Mouse (Mus musculus) midbrain, embryonic 14.5 days (tissue): ENCODE measurements around the gene Camkk1. TPM values are rescaled to one million over a fixed set of nuclear protein-coding genes. Genes with fewer than 3 reads are reported as not detected.

Source experiments
- ATAC-seq: fragments of 200-750 bp; cut with Nextera tagmentation; 2 replicates; pipeline ENCODE4 v1.8.0; 2017; ENCODE audit warnings: moderate number of reproducible peaks, moderate library complexity; ENCODE audit not compliant: low FRiP score, low TSS enrichment
- DNase-seq: peaks from one replicate; pipeline ENCODE4 v3.0.0-alpha.2; 2015
- H3K27ac ChIP-seq: fragments of 300-500 bp; sonication (generic); replicated peaks from 2 replicates; pipeline ENCODE4 v1.5.1; 2014; ENCODE audit warnings: mild to moderate bottlenecking, low read depth, low read length, moderate library complexity
- H3K27me3 ChIP-seq: fragments of 300-500 bp; sonication (generic); 2 replicates; pipeline ENCODE4 v1.6.1; 2014; ENCODE audit warnings: low read length, control low read depth, mixed read lengths; ENCODE audit not compliant: control insufficient read depth, insufficient read depth
- H3K36me3 ChIP-seq: fragments of 300-500 bp; sonication (generic); 2 replicates; pipeline ENCODE4 v1.6.1; 2014; ENCODE audit warnings: low read length, control low read depth; ENCODE audit not compliant: control insufficient read depth, insufficient read depth
- H3K4me1 ChIP-seq: fragments of 300-500 bp; sonication (generic); 2 replicates; pipeline ENCODE4 v1.6.1; 2014; ENCODE audit warnings: mild to moderate bottlenecking, antibody characterized with exemption, low read length, control low read depth; ENCODE audit not compliant: control insufficient read depth, insufficient read depth
- H3K4me2 ChIP-seq: fragments of 300-500 bp; sonication (generic); 2 replicates; pipeline ENCODE4 v1.6.1; 2014; ENCODE audit warnings: mild to moderate bottlenecking, low read length, moderate library complexity
- H3K4me3 ChIP-seq: fragments of 300-500 bp; sonication (generic); replicated peaks from 2 replicates; pipeline ENCODE4 v1.5.1; 2014; ENCODE audit warnings: low read depth, low read length
- H3K9ac ChIP-seq: fragments of 300-500 bp; sonication (generic); replicated peaks from 2 replicates; pipeline ENCODE4 v1.6.1; 2014; ENCODE audit warnings: mild to moderate bottlenecking, low read length, moderate library complexity
- H3K9me3 ChIP-seq: fragments of 300-500 bp; sonication (generic); 2 replicates; pipeline ENCODE4 v1.6.1; 2016; ENCODE audit warnings: low read length, control low read depth, mixed read lengths; ENCODE audit not compliant: control insufficient read depth
- WGBS: fragments of 180-500 bp; shearing (Covaris S2); extraction: QIAGEN DNeasy Blood & Tissue Kit; methylation state at CpG from one replicate; pipeline ENCODE4 v1.1.7; 2014; 5-methylcytosine and 5-hydroxymethylcytosine counted together
- polyA plus RNA-seq: library from polyadenylated mRNA; unstranded; fragments of >200 nt; fragmentation: Nextera tagmentation; extraction: Ambion mirVana; gene quantifications from 2 replicates; pipeline ENCODE4 v1.2.1, GENCODE M21; 2014

The Camkk1 gene
- polyA plus RNA-seq, 1 experiment from 2014 or later: 11.0 TPM

DNA sequence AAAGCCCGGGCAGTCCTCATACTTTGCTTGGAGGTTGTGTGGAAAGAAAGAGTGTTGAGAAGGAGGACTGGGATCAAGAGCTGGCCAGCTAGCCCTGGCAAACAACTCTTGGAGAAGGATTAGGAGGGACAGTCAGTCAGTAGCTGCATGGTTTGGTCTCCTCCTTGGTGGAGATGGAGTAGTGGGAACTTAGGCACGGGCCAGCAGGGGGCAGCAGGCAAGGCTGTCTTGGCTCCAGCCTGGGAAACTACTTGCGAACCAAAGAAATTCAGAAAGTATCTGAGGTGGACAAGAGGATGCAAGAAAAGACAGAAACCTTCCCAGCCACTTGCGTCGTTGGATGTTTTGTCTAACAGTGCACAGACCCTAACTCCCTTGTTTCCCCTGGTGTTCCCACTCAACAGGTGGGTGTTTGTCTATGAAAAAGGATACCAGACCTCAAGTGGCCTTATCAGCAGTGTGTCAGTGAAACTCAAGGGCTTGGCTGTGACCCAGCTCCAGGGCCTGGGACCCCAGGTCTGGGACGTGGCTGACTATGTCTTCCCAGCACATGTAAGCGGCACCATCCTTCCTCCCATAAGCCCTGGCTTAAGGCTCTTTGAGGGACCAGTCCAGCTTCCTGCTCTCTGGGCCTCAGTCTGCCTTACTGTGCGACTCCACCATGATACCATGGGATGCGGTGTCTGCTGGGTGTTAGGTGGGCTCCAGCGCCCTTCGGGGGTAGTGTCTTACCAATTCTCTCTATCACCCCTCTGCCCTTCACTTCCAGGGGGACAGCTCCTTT lies 10.9 kb upstream of the Camkk1 start:
- Histone ChIP-seq H3K4me2 (no peak overlapping the region), H3K9me3 (no peaks in the 10 kb centered on the region)
- ATAC-seq: no peak

DNA sequence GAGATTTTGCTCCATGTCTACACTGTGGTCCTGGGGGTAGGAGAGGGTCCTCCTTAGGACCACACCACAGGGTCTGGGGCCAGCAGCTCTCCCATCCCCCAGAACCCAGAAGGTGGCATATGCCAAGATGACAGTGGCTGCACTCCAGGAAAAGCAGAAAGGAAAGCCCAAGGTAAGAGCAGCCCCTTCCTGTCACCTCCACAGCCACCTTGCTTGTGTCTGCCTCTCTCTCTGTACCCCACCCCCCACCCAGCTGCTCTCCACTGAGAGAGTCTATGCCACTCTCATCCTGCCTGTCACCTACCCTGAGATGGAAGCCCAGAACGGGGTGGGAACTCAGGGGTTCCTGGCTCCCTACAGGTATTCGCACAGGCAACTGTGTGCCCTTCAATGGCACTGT lies 10.0 kb upstream of the Camkk1 start:
- H3K9me3 ChIP-seq: no peaks in the 10 kb centered on the region
- WGBS: 66% methylated on average over 2 of the region's 2 CpGs
- no peaks in the 10 kb centered on the region for H3K27me3 ChIP-seq
- no peak overlapping the region for H3K4me2 ChIP-seq
- no peak overlapping the region for H3K27ac ChIP-seq
- ATAC-seq: no peak
- H3K4me1 ChIP-seq: no peaks in the 10 kb centered on the region
- DNase-seq: no peak
- no peak overlapping the region for H3K9ac ChIP-seq
- H3K36me3 ChIP-seq: no peaks in the 10 kb centered on the region
- no peak overlapping the region for H3K4me3 ChIP-seq

More for the DNA sequence above, 10.9 kb upstream of the Camkk1 start:
- Histone ChIP-seq H3K27me3 (no peaks in the 10 kb centered on the region), H3K4me3 (no peak overlapping the region), H3K9ac (no peak overlapping the region), H3K4me1 (no peaks in the 10 kb centered on the region), H3K36me3 (no peaks in the 10 kb centered on the region), H3K27ac (no peak overlapping the region)
- 68% methylated on average over 11 of the region's 11 CpGs for WGBS
- DNase-seq: peak; percentile 76

DNA sequence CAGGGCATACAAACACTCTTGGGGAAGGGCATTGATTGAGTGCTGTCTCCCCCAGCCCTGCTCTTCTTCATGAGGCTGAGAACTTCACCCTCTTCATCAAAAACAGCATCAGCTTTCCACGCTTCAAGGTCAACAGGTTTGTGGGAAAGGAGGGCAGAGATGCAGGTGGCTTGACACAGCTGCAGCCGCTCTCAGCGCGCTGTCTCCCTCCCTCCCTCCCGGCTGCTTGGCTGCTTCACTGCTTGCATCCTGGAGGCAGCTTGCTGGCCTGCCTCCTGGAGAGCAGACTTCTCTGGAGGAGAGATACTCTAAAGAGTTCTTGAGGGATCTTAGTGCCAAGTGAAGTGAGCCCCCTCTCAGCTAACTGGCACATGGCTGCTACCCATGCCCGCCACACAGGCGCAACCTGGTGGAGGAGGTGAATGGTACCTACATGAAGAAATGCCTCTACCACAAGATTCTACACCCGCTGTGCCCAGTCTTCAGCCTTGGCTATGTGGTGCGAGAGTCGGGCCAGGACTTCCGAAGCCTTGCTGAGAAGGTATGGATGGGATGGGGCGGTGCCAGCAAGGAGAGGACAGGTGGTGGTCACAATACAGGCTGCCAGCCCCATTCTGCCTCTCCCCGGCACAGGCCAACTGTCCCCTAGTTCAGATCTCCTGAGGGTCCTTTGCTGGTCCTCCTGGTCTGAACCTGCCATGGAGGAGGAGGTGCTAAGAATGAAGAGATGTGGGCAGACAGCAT lies 9.1 kb upstream of the Camkk1 start:
- DNase-seq (no peak), ATAC-seq (no peak)
- Histone ChIP-seq H3K9ac (0 out of 2 replicates have a peak overlapping the region, but pooled peaks have one; percentile 23), H3K36me3 (no peaks in the 10 kb centered on the region), H3K9me3 (no peaks in the 10 kb centered on the region), H3K27ac (no peak overlapping the region), H3K4me3 (no peak overlapping the region), H3K4me1 (no peaks in the 10 kb centered on the region), H3K27me3 (no peaks in the 10 kb centered on the region), H3K4me2 (no peak overlapping the region)
- WGBS: 54% methylated on average over 13 of the region's 13 CpGs

DNA sequence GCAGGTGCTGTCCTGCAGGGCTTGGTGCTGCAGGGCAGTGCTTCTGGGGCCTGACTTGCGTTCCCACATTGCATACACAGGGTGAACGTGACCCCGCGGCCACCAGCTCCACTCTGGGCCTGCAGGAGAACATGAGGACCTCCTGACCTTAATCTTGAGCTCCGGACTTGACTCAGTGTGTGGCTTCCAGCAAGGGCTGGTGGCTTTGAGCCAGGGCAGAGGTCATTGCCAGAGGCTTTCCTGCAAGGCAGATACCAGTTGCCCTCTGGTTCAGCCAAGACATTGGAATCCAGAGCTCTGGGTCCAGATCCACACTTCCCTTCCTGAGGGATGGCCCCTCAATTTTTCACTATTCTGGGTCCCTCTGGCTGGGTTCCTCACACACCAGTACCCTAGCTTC lies 4.8 kb upstream of the Camkk1 start:
- Histone ChIP-seq H3K9me3 (no peaks in the 10 kb centered on the region), H3K4me1 (0 out of 2 replicates have a peak, but pooled peaks cover 5% of the 10 kb centered on the region), H3K4me2 (no peak overlapping the region), H3K36me3 (no peaks in the 10 kb centered on the region), H3K4me3 (no peak overlapping the region), H3K9ac (no peak overlapping the region), H3K27ac (no peak overlapping the region), H3K27me3 (no peaks in the 10 kb centered on the region)
- DNase-seq: no peak
- ATAC-seq: no peak
- 89% methylated on average over 5 of the region's 5 CpGs for WGBS

DNA sequence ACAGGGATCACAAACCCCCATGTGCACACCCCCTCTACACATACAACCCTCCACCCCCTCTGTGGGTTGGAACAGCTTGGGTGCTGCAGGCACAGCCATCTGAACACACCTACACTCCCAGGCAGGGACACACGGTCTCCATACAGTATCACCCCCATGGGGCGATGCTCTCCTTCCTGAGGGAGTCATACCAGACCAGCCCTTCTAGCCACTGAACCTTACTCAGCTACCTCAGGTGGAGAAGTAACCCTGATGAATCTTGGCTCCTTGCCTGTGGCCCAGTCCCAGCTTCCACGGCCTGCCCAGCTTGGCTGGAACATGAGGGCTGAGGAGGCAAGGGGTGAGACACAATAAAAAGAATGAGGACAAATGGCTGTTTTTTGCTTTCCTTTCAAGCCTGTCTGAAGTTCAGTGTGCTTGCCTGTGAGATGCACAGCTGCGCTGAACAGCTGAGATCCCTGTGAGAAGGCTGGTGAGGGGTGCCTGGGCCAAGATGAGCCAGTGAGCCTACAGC lies 3.9 kb upstream of the Camkk1 start:
- Histone ChIP-seq H3K36me3 (no peaks in the 10 kb centered on the region), H3K4me3 (no peak overlapping the region), H3K9me3 (no peaks in the 10 kb centered on the region), H3K27ac (no peak overlapping the region), H3K4me2 (no peak overlapping the region), H3K9ac (no peak overlapping the region), H3K27me3 (no peaks in the 10 kb centered on the region), H3K4me1 (0 out of 2 replicates have a peak, but pooled peaks cover 5% of the 10 kb centered on the region)
- ATAC-seq (no peak), DNase-seq (no peak)
- WGBS: 87% methylated on average over 4 of the region's 4 CpGs

DNA sequence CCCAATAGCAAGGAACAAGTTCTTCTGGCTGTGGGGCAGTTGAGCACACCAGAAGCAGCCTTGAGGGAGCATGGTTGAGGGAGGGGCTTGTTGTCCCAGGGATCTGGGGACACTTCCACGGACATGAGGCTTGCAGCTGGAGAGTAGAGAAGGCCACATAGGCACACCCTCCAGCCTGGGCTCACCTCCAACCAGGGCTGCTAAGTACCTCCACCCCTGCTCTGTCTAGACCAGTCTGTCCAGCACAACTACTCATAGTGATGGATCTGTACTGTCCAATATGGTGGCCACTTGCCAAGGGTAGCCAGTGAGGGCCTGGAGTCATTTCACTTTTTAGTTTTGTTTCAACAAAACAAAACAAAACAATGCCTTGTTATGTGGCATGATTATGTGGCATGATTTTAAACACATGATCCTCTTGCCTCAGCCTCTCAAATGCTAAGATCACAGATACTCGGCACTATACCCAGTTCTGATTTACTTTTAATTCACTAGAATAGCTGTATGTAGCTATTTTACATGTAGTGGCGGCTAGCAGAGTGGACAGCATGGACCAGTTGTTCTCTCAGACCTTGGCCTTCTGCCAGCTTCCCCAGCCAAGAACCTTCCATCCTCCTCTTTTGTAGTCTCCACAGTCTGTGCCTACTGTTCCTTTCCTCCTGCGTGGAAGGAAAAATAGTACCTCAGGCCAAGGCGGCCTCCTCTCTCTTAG lies 3.3 kb upstream of the Camkk1 start:
- H3K4me1 ChIP-seq: 0 out of 2 replicates have a peak, but pooled peaks cover 5% of the 10 kb centered on the region
- H3K27ac ChIP-seq: no peak overlapping the region
- WGBS: 75% methylated on average over 5 of the region's 5 CpGs
- DNase-seq: peak; percentile 18
- no peak overlapping the region for H3K4me3 ChIP-seq
- no peak overlapping the region for H3K4me2 ChIP-seq
- H3K9me3 ChIP-seq: no peaks in the 10 kb centered on the region
- peaks cover 6% of the 10 kb centered on the region; the same call in 1 of the 2 replicates for H3K27me3 ChIP-seq
- H3K9ac ChIP-seq: no peak overlapping the region
- no peak for ATAC-seq
- H3K36me3 ChIP-seq: no peaks in the 10 kb centered on the region

DNA sequence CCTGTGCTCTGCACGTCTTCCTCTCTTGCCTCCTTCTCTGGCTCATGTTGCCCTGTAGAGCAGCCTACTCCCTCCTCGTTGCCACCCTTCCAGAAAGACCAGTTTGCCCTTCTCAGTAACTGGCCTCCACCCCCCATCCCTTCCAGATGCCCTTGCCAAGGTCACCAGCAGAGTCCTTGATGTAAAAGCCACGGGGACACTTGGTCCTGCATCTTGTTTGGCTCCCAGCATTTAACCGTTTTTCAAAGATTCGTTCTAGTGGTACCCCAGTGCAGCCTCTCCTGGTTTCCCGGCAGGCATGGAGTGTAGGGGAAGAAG lies 2.7 kb upstream of the Camkk1 start:
- ATAC-seq: no peak
- Histone ChIP-seq H3K4me1 (0 out of 2 replicates have a peak, but pooled peaks cover 5% of the 10 kb centered on the region), H3K4me3 (no peak overlapping the region), H3K27ac (no peak overlapping the region), H3K9me3 (no peaks in the 10 kb centered on the region), H3K27me3 (peaks cover 6% of the 10 kb centered on the region; the same call in 1 of the 2 replicates), H3K36me3 (no peaks in the 10 kb centered on the region), H3K4me2 (no peak overlapping the region), H3K9ac (no peak overlapping the region)
- DNase-seq: no peak
- whole genome bisulfite sequencing: 76% methylated on average over 6 of the region's 6 CpGs

DNA sequence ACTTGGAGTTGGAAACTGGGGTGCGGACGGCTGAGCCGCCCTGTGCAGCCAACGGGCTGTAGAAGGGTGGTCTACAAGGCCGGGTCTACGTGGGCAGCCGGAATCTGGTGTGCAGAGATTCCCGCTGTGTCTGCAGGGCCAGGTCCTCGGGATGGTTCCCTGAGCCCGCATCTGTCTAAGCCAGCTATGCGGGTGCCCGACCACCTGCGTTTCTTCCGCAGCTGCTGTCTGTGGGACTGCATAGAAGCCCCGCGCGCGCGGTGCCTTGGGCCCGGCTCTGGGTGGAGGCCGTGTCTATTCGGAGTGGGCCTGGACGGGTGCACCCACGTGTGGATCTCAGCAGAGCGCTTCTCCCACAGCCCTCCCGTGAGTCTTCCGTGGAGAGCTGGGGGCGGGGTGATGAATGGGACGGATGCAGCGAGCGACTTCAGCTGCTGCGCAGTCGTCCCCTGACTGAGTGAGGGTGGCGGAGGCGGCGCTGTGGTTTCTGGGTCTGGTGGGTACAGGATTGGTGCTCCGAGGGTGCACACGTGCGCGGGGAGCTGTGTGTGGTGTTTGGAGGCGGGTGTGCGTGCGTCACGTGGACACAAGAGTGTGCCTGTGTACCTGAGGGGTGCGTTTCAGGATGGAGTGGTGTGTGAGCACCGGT lies 463 bp downstream of the Camkk1 start:
- no peaks in the 10 kb centered on the region for H3K36me3 ChIP-seq
- H3K4me3 ChIP-seq: peak overlapping the region; percentile 75
- DNase-seq (peak; percentile 78), ATAC-seq (peak; percentile 70)
- H3K27ac ChIP-seq: peak overlapping the region; percentile 71
- WGBS: under 1% methylated on average over 46 of the region's 46 CpGs
- H3K4me1 ChIP-seq: 0 out of 2 replicates have a peak, but pooled peaks cover 5% of the 10 kb centered on the region
- H3K27me3 ChIP-seq: peaks cover 6% of the 10 kb centered on the region
- H3K9ac ChIP-seq: peak overlapping the region; percentile 72
- H3K9me3 ChIP-seq: no peaks in the 10 kb centered on the region
- H3K4me2 ChIP-seq: peak overlapping the region; percentile 86
